Mouse (Mus musculus) CH12.LX (cell line): Measurements from ENCODE around the gene Ppp1r14a. TPM values are rescaled to one million over a fixed set of nuclear protein-coding genes. Genes with fewer than 3 reads are reported as not detected.
A peak's percentile ranks its signal among the peaks of the same experiment; 100 is the strongest.

Experiments
- DNase-seq: peaks from one replicate; pipeline ENCODE4 v3.0.0-alpha.2; 2013; ENCODE audit errors: extremely low read depth
- H3K27ac ChIP-seq: 2 replicates; pipeline ENCODE4 v1.5.1; 2012; ENCODE audit warnings: low read depth, mild to moderate bottlenecking, control low read depth, moderate library complexity; ENCODE audit not compliant: insufficient read depth
- H3K27me3 ChIP-seq: replicated peaks from 2 replicates; pipeline ENCODE3; 2012; ENCODE audit warnings: inconsistent platforms
- H3K36me3 ChIP-seq, 2 experiments: replicated peaks in 1 of 2; 2 replicates each; pipeline versions ENCODE3 to v1.6.1; 2012; ENCODE audit warnings: inconsistent platforms in 1 of 2, low read length in 1 of 2, mild to moderate bottlenecking in 1 of 2, mixed read lengths in 1 of 2, moderate library complexity in 1 of 2; ENCODE audit not compliant: control insufficient read depth in 1 of 2, insufficient read depth in 1 of 2
- H3K4me1 ChIP-seq, 2 experiments: 2 replicates each; pipeline ENCODE4 v1.6.1; 2012; ENCODE audit warnings: inconsistent platforms in 1 of 2, moderate library complexity in 1 of 2; ENCODE audit not compliant: insufficient read depth in 2 of 2, control insufficient read depth in 1 of 2
- H3K4me2 ChIP-seq: 2 replicates; pipeline ENCODE4 v1.6.1; 2012; ENCODE audit warnings: low read depth, mild to moderate bottlenecking, control low read depth; ENCODE audit not compliant: poor library complexity, insufficient read depth, severe bottlenecking
- H3K4me3 ChIP-seq, 3 experiments: fragments of 150-350 bp in 1 of 3; sonication (generic) in 1 of 3; replicated peaks in 1 of 3; 2 replicates each; pipeline versions ENCODE3 to v1.5.1; 2011 to 2012; ENCODE audit warnings: low read depth in 2 of 3, low read length in 2 of 3, mild to moderate bottlenecking in 2 of 3, moderate library complexity in 2 of 3, control low read depth in 1 of 3, improper control_type of control experiment in 1 of 3, inconsistent platforms in 1 of 3, mixed read lengths in 1 of 3; ENCODE audit not compliant: poor library complexity in 1 of 3
- H3K79me2 ChIP-seq: replicated peaks from 2 replicates; pipeline ENCODE4 v1.6.1; 2012; ENCODE audit warnings: mild to moderate bottlenecking, moderate library complexity; ENCODE audit not compliant: control insufficient read depth, poor library complexity, insufficient read depth, severe bottlenecking; ENCODE audit errors: extremely low read depth
- H3K9ac ChIP-seq: 2 replicates; pipeline ENCODE4 v1.6.1; 2012; ENCODE audit warnings: low read depth, mild to moderate bottlenecking, control low read depth, moderate library complexity; ENCODE audit not compliant: insufficient read depth
- H3K9me3 ChIP-seq: replicated peaks from 2 replicates; pipeline ENCODE3; 2012; ENCODE audit warnings: low read length, inconsistent platforms, mixed read lengths
- BHLHE40 ChIP-seq: IDR thresholded peaks from 2 replicates; pipeline ENCODE4 v1.6.1; 2011; ENCODE audit warnings: mild to moderate bottlenecking, low read depth, low read length, improper control_type of control experiment
- CHD1 ChIP-seq: IDR thresholded peaks from 2 replicates; pipeline ENCODE4 v1.6.1; 2012; ENCODE audit warnings: low read depth, low read length, improper control_type of control experiment, inconsistent platforms
- CTCF ChIP-seq, 2 experiments: IDR thresholded peaks in 1 of 2; conservative IDR thresholded peaks in 1 of 2; 2 replicates each; pipeline ENCODE4 v1.5.1; 2011 to 2012; ENCODE audit warnings: low read depth in 2 of 2, low read length in 2 of 2, improper control_type of control experiment in 1 of 2, inconsistent platforms in 1 of 2, mild to moderate bottlenecking in 1 of 2, moderate library complexity in 1 of 2
- E2F4 ChIP-seq: IDR thresholded peaks from 2 replicates; pipeline ENCODE4 v1.6.1; 2011; ENCODE audit warnings: low read depth, low read length, improper control_type of control experiment; ENCODE audit not compliant: insufficient replicate concordance
- ELF1 ChIP-seq: IDR thresholded peaks from 2 replicates; pipeline ENCODE4 v1.6.1; 2014; ENCODE audit warnings: low read depth, mild to moderate bottlenecking, inconsistent platforms, low read length, improper control_type of control experiment
- EP300 ChIP-seq: IDR thresholded peaks from 2 replicates; pipeline ENCODE4 v1.6.1; 2011; ENCODE audit warnings: low read length, improper control_type of control experiment
- ETS1 ChIP-seq: conservative IDR thresholded peaks from 2 replicates; pipeline ENCODE4 v1.6.1; 2012; ENCODE audit warnings: low read depth, mild to moderate bottlenecking, inconsistent platforms, low read length, improper control_type of control experiment, moderate library complexity
- GABPA ChIP-seq: IDR thresholded peaks from 2 replicates; pipeline ENCODE4 v1.6.1; 2012; ENCODE audit warnings: low read depth, low read length, improper control_type of control experiment, inconsistent platforms; ENCODE audit not compliant: insufficient replicate concordance
- HCFC1 ChIP-seq: IDR thresholded peaks from 2 replicates; pipeline ENCODE4 v1.6.1; 2012; ENCODE audit warnings: low read depth, mild to moderate bottlenecking, inconsistent platforms, low read length, improper control_type of control experiment
- IRF4 ChIP-seq: IDR thresholded peaks from 2 replicates; pipeline ENCODE4 v1.6.1; 2014; ENCODE audit warnings: low read depth, mild to moderate bottlenecking, inconsistent platforms, low read length, improper control_type of control experiment
- JUN ChIP-seq: IDR thresholded peaks from 2 replicates; pipeline ENCODE4 v1.6.1; 2011; ENCODE audit warnings: low read depth, mild to moderate bottlenecking, low read length, improper control_type of control experiment, moderate library complexity; ENCODE audit not compliant: insufficient read depth
- MAFK ChIP-seq: IDR thresholded peaks from 2 replicates; pipeline ENCODE4 v1.6.1; 2011; ENCODE audit warnings: low read length, improper control_type of control experiment; ENCODE audit not compliant: insufficient replicate concordance
- MYC ChIP-seq: IDR thresholded peaks from 2 replicates; pipeline ENCODE4 v1.6.1; 2011; ENCODE audit warnings: low read depth, mild to moderate bottlenecking, improper control_type of control experiment, low read length
- NELFE ChIP-seq: IDR thresholded peaks from 2 replicates; pipeline ENCODE4 v1.6.1; 2011; ENCODE audit warnings: low read depth, low read length, improper control_type of control experiment
- RAD21 ChIP-seq: IDR thresholded peaks from 2 replicates; pipeline ENCODE4 v1.6.1; 2011; ENCODE audit warnings: low read depth, mild to moderate bottlenecking, low read length, improper control_type of control experiment, moderate library complexity
- RCOR1 ChIP-seq: conservative IDR thresholded peaks from 2 replicates; pipeline ENCODE4 v1.6.1; 2012; ENCODE audit warnings: low read depth, mild to moderate bottlenecking, inconsistent platforms, low read length, improper control_type of control experiment
- SMC3 ChIP-seq: IDR thresholded peaks from 2 replicates; pipeline ENCODE4 v1.6.1; 2011; ENCODE audit warnings: low read depth, low read length, improper control_type of control experiment
- TBP ChIP-seq: conservative IDR thresholded peaks from 2 replicates; pipeline ENCODE4 v1.6.1; 2011; ENCODE audit warnings: low read depth, low read length, improper control_type of control experiment
- UBTF ChIP-seq: IDR thresholded peaks from 2 replicates; pipeline ENCODE4 v1.6.1; 2012; ENCODE audit warnings: low read depth, mild to moderate bottlenecking, inconsistent platforms, low read length, improper control_type of control experiment, moderate library complexity
- USF2 ChIP-seq: conservative IDR thresholded peaks from 2 replicates; pipeline ENCODE4 v1.6.1; 2011; ENCODE audit warnings: low read depth, low read length, improper control_type of control experiment
- ZC3H11A ChIP-seq: IDR thresholded peaks from 2 replicates; pipeline ENCODE4 v1.6.1; 2012; ENCODE audit warnings: low read depth, mild to moderate bottlenecking, inconsistent platforms, low read length, improper control_type of control experiment
- ZMIZ1 ChIP-seq: IDR thresholded peaks from 2 replicates; pipeline ENCODE4 v1.6.1; 2012; ENCODE audit warnings: low read depth, mild to moderate bottlenecking, inconsistent platforms, low read length, improper control_type of control experiment
- ZNF384 ChIP-seq: IDR thresholded peaks from 2 replicates; pipeline ENCODE4 v1.6.1; 2012; ENCODE audit warnings: low read depth, low read length, improper control_type of control experiment, inconsistent platforms
- dilution Hi-C: fragments of 300-500 bp; cut with MboI; formaldehyde crosslinking; loops from 2 replicates; pipeline ENCODE4 v1.14.3; 2020; ENCODE audit warnings: low sequenced_read_pairs; ENCODE audit not compliant: extremely low pct_unique_long_range_greater_than_20kb, extremely low pct_ligation_motif_present
- in situ Hi-C: fragments of 300-500 bp; cut with MboI; formaldehyde crosslinking; loops from 3 replicates; pipeline ENCODE4 v1.14.3; 2019; ENCODE audit warnings: low sequenced_read_pairs, low pct_ligation_motif_present, low pct_unique_long_range_greater_than_20kb, mixed read lengths
- polyA plus RNA-seq: library from polyadenylated mRNA; unstranded; fragments of >175 nt; gene quantifications from 2 replicates; pipeline ENCODE4 v1.2.1, GENCODE M21; 2012; ENCODE audit warnings: low read depth; ENCODE audit not compliant: insufficient read length
- total RNA-seq, 2 experiments: library from RNA; depleted of rRNA; stranded (reverse); fragments of 300-350 nt in 1 of 2; fragments of >200 nt in 1 of 2; gene quantifications; 2 replicates each; pipeline ENCODE4 v1.2.3; 2012 to 2014

Gene Ppp1r14a
- total and polyA plus RNA-seq, 3 experiments = not detected

- no peak for TF ChIP-seq ZNF384
- no peak for TF ChIP-seq TBP
- TF ChIP-seq SMC3 = peak; percentile 76
- peak; percentile 75 to 90 for TF ChIP-seq CTCF (conservative IDR thresholded peaks at IDR 0.05 in 1 of 2, IDR thresholded peaks at IDR 0.05 in 1 of 2; ENCODE audit: low read depth in 2 of 2, low read length in 2 of 2)
- no peak for TF ChIP-seq HCFC1
- TF ChIP-seq E2F4 = no peak
- TF ChIP-seq RCOR1 = no peak
- TF ChIP-seq ZC3H11A = peak; percentile 34; the same call in 1 of the 2 replicates
These were observed 7.9 kb downstream of the Ppp1r14a start (continued) for GRCm38 (mm10) chr7:29296998-29297397.

DNA sequence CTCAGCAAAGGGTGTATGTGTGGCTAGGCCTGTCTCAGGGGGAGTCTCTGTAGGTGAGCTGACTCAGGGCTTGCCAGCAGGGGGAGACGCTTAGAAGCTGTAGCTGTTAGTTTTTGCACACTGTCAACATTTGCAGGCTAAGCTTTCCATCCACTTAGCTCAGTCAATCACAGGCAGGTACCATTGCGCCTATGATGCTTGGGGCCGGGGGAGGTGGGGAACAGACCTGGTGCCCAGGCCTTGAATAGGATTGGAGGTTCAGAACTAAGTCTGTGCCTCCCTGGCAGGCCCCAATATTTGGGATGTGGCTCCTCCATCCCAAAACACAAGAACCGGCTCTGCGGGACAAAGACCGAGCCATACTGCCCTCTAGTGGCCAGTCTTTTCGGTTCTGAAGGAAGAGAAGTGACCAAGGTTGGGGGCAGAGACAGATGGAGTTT, 12.0 kb downstream of the Ppp1r14a start:
- no peak overlapping the region for H3K4me3 ChIP-seq
- DNase-seq = peak; percentile 65
- no peaks in the 10 kb centered on the region for H3K36me3 ChIP-seq
- in situ Hi-C loops (no loop called here), dilution Hi-C loops (no loop called here)
- no peak overlapping the region for H3K27ac ChIP-seq
- H3K9ac ChIP-seq = no peak overlapping the region
- no peaks in the 10 kb centered on the region for H3K79me2 ChIP-seq
- H3K4me1 ChIP-seq = peaks cover 0 to 7% of the 10 kb centered on the region in 2 experiments; a peak in 2 of 4 replicates
- peaks cover 6% of the 10 kb centered on the region for H3K9me3 ChIP-seq
- H3K27me3 ChIP-seq = peaks cover 65% of the 10 kb centered on the region
- TF ChIP-seq CTCF (conservative IDR thresholded peaks at IDR 0.05 in 1 of 2, IDR thresholded peaks at IDR 0.05 in 1 of 2; ENCODE audit: low read depth in 2 of 2, low read length in 2 of 2) (peak; percentile 21 to 64; a peak in 3 of 4 replicates), EP300 (no peak), MAFK (no peak), RAD21 (peak; percentile 42), ETS1 (no peak), USF2 (no peak), GABPA (no peak)
- TF ChIP-seq, all 38 proteins: peak for 2
- 0 out of 2 replicates have a peak overlapping the region, but pooled peaks have one; percentile 22 for H3K4me2 ChIP-seq

DNA sequence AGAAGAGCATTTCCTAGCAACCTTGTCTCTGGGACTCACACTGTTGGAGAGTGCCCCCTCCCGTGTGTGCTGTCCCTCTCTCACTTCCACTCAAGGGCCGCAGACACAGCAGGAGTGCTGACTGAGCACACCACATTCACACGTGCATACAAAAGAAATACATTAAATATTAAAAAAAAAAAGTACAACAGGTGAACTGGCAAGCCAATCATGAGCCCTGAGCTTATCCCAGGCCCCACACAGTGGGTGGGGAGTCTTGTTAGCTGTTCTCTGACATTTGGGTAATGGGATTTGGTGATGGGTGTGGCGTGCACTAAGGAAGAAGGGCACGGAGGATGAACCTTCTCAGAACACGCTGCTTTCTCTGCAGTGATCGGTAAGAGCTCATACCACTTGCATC, 13.5 kb downstream of the Ppp1r14a start:
- dilution Hi-C loops = no loop called here
- Histone ChIP-seq H3K27ac (no peak overlapping the region), H3K4me3 (no peak overlapping the region), H3K9me3 (peaks cover 6% of the 10 kb centered on the region), H3K4me1 (peaks cover 0 to 16% of the 10 kb centered on the region in 2 experiments; a peak in 2 of 4 replicates), H3K79me2 (no peaks in the 10 kb centered on the region), H3K9ac (no peak overlapping the region), H3K27me3 (peaks cover 72% of the 10 kb centered on the region), H3K36me3 (no peaks in the 10 kb centered on the region), H3K4me2 (no peak overlapping the region)
- TF ChIP-seq ZC3H11A (no peak), TBP (no peak), ELF1 (no peak), CHD1 (no peak), ZMIZ1 (no peak), RCOR1 (no peak), MYC (no peak), IRF4 (no peak), JUN (no peak), NELFE (no peak), BHLHE40 (no peak), UBTF (no peak)
- DNase-seq = no peak
- in situ Hi-C loops = no loop called here
